In the genomic region with DNA sequence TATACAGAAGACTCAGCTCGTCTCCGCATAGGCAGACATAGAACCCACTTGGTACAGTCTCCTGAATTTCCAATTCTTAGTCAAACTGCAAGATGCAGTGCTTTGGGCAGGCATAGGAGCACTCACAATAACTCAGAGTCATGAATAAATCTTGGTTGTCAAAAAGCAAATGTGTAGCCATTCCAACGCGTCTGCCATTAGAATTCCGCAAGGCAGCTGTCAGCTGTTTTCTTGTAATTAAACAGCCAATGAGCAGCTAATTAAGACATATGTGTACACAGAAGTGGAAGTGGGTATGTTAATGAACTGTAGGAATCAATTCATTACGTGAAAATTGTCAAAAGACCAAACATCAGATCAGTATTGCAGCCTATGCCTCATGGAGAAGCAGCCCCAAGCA, we compare ENCODE assay signal across 29 mouse cellular contexts. TPM values are rescaled to one million over a fixed set of nuclear protein-coding genes. Genes with fewer than 3 reads are reported as not detected.
DNase-seq lines count a peak whose midpoint lies in the region; ATAC-seq and TF ChIP-seq lines count a peak whose summit lies in the region.
"Had no signal": no experiment of that assay in that cellular context is flagged by ENCODE, and none has a peak within 500 bp of the region (broad histone marks: within the 10 kb centered on the region; RNA-seq: fewer than 3 reads in every experiment).

No protein-coding gene starts in this region.

- TF ChIP-seq CTCF in gastrocnemius, adult 2 months (IDR thresholded peaks at IDR 0.05) = no peak
- no peak for TF ChIP-seq CTCF in brain, embryonic 14.5 days (IDR thresholded peaks at IDR 0.05; ENCODE audit: borderline replicate concordance, extremely low read depth, insufficient read depth, insufficient read length)

- peak; percentile 86 for ATAC-seq in forebrain, embryonic 16.5 days
- ATAC-seq: CD4-positive, CD25-positive, alpha-beta regulatory T cell, adult 4 months; intestine, embryonic 15.5 days; midbrain, embryonic 13.5 days had no signal

- no peak overlapping the region for H3K9ac ChIP-seq in forebrain, embryonic 16.5 days (replicated peaks; ENCODE audit: low read depth, low read length)
- H3K9ac ChIP-seq: embryonic facial prominence, embryonic 12.5 days; heart, embryonic 15.5 days; hindbrain, embryonic 15.5 days; intestine, embryonic 15.5 days; limb, embryonic 15.5 days; liver, embryonic 13.5 days; midbrain, embryonic 13.5 days; neural tube, embryonic 13.5 days had no signal

- no peaks in the 10 kb centered on the region for H3K9me3 ChIP-seq in forebrain, embryonic 16.5 days (ENCODE audit: control insufficient read depth, low read length)
- no peaks in the 10 kb centered on the region for H3K9me3 ChIP-seq in embryonic facial prominence, embryonic 10.5 days
- H3K9me3 ChIP-seq: embryonic facial prominence, embryonic 12.5 days; heart, embryonic 10.5 days; heart, embryonic 15.5 days; hindbrain, embryonic 15.5 days; intestine, embryonic 15.5 days; limb, embryonic 10.5 days; limb, embryonic 15.5 days; liver, embryonic 13.5 days; midbrain, embryonic 13.5 days; neural tube, embryonic 13.5 days had no signal

- H3K4me3 ChIP-seq in gastrocnemius, adult 2 months = no peak overlapping the region
- H3K4me3 ChIP-seq in forebrain, embryonic 16.5 days (replicated peaks; ENCODE audit: low read length) = no peak overlapping the region
- no peak overlapping the region for H3K4me3 ChIP-seq in embryonic facial prominence, embryonic 10.5 days
- H3K4me3 ChIP-seq: embryonic facial prominence, embryonic 12.5 days; heart, embryonic 10.5 days; heart, embryonic 15.5 days; hindbrain, embryonic 15.5 days; intestine, embryonic 15.5 days; limb, embryonic 10.5 days; limb, embryonic 15.5 days; liver, embryonic 13.5 days; midbrain, embryonic 13.5 days; neural tube, embryonic 13.5 days had no signal

- H3K27ac ChIP-seq in gastrocnemius, adult 2 months = peak overlapping the region; percentile 56
- no peak overlapping the region for H3K27ac ChIP-seq in forebrain, embryonic 16.5 days (ENCODE audit: low read length)
- no peak overlapping the region for H3K27ac ChIP-seq in embryonic facial prominence, embryonic 10.5 days (replicated peaks)
- H3K27ac ChIP-seq: embryonic facial prominence, embryonic 12.5 days; heart, embryonic 10.5 days; heart, embryonic 15.5 days; hindbrain, embryonic 15.5 days; intestine, embryonic 15.5 days; kidney, postnatal 0 days; limb, embryonic 10.5 days; limb, embryonic 15.5 days; liver, embryonic 13.5 days; macrophage; midbrain, embryonic 13.5 days; neural tube, embryonic 13.5 days had no signal

- no peaks in the 10 kb centered on the region for H3K36me3 ChIP-seq in forebrain, embryonic 16.5 days (ENCODE audit: control insufficient read depth, insufficient read depth)
- H3K36me3 ChIP-seq in embryonic facial prominence, embryonic 10.5 days (replicated peaks) = no peaks in the 10 kb centered on the region; the same call in 1 of the 2 replicates
- H3K36me3 ChIP-seq: embryonic facial prominence, embryonic 12.5 days; heart, embryonic 10.5 days; heart, embryonic 15.5 days; hindbrain, embryonic 15.5 days; intestine, embryonic 15.5 days; limb, embryonic 10.5 days; limb, embryonic 15.5 days; liver, embryonic 13.5 days; midbrain, embryonic 13.5 days; neural tube, embryonic 13.5 days had no signal

- WGBS in forebrain, embryonic 16.5 days = 32% methylated on average over 6 of the region's 6 CpGs
- WGBS in embryonic facial prominence, embryonic 10.5 days = 92% methylated on average over 6 of the region's 6 CpGs

- peaks cover 24% of the 10 kb centered on the region for H3K4me1 ChIP-seq in forebrain, embryonic 16.5 days (replicated peaks; ENCODE audit: control insufficient read depth, insufficient read depth, low read length)
- peaks cover 17% of the 10 kb centered on the region; the same call in 1 of the 2 replicates for H3K4me1 ChIP-seq in embryonic facial prominence, embryonic 10.5 days
- H3K4me1 ChIP-seq: heart, embryonic 15.5 days; intestine, embryonic 15.5 days; liver, embryonic 13.5 days had no signal

- intact Hi-C loops in gastrocnemius, adult 2 months (cut with DNase I) = loop anchor here (5.0 kb wide), 1 partner anchor 57 kb away; no protein-coding TSS in a partner anchor

- H3K4me2 ChIP-seq in forebrain, embryonic 16.5 days (ENCODE audit: low read length) = no peak overlapping the region
- H3K4me2 ChIP-seq: embryonic facial prominence, embryonic 12.5 days; heart, embryonic 15.5 days; hindbrain, embryonic 15.5 days; intestine, embryonic 15.5 days; limb, embryonic 15.5 days; liver, embryonic 13.5 days; midbrain, embryonic 13.5 days; neural tube, embryonic 13.5 days had no signal

- no peak for TF ChIP-seq POLR2A in brain, embryonic 14.5 days (IDR thresholded peaks at IDR 0.05; ENCODE audit: borderline replicate concordance, extremely low read depth, insufficient read depth, insufficient read length, poor library complexity, severe bottlenecking)

- peaks cover 2% of the 10 kb centered on the region; the same call in 1 of the 2 replicates for H3K27me3 ChIP-seq in forebrain, embryonic 16.5 days (replicated peaks; ENCODE audit: control insufficient read depth, insufficient read depth, low read length)
- no peaks in the 10 kb centered on the region for H3K27me3 ChIP-seq in embryonic facial prominence, embryonic 10.5 days (replicated peaks; ENCODE audit: low read depth, poor library complexity, severe bottlenecking)
- H3K27me3 ChIP-seq: embryonic facial prominence, embryonic 12.5 days; heart, embryonic 15.5 days; hindbrain, embryonic 15.5 days; intestine, embryonic 15.5 days; liver, embryonic 13.5 days; midbrain, embryonic 13.5 days; neural tube, embryonic 13.5 days had no signal

- peak; percentile 8 for DNase-seq in gastrocnemius, adult 2 months
- DNase-seq in gastrocnemius, postnatal 10 days = no peak
- peak; percentile 87 for DNase-seq in brain, embryonic 14.5 days (ENCODE audit: low read depth)
- peak; percentile 22 for DNase-seq in layer of hippocampus, adult 9-10 months (ENCODE audit: low spot score)
- no peak for DNase-seq in cerebellum, postnatal 10 days
- DNase-seq in right cerebral cortex, postnatal 25 days = no peak
- no peak for DNase-seq in embryonic facial prominence, embryonic 10.5 days (ENCODE audit: low spot score)
- DNase-seq: adrenal gland, postnatal 25 days; cerebellum, adult 2 months; cerebellum, postnatal 36 days; gastrocnemius, postnatal 25 days; kidney, adult 8-10 months; liver, embryonic 13.5 days; lung, adult 2 months; lung, postnatal 10 days; thymus, postnatal 4 days had no signal

RNA-seq across cellular contexts. Expression of a gene that starts 43.5 kb away (rescaled TPM):
- total RNA-seq in gastrocnemius, adult 2 months (2021) = 1 to 10 TPM; 4.7 to 7.1 TPM
- 1 to 10 TPM; 5.7 to 8.0 TPM for total RNA-seq in gastrocnemius, postnatal 10 days (2021)
- polyA plus RNA-seq in brain, embryonic 14.5 days (2012; rRNA removed) = 9.1 and 9.2 TPM in 2 replicates
- polyA plus RNA-seq in forebrain, embryonic 16.5 days (2015; fragmentation: Nextera tagmentation; extraction: Ambion mirVana) = 14.1 and 15.9 TPM in 2 replicates
- 22.5 and 23.0 TPM in 2 replicates for polyA plus RNA-seq in embryonic facial prominence, embryonic 10.5 days (2016; fragmentation: Nextera tagmentation; extraction: Ambion mirVana)

Comparison
In these comparisons a context has a peak if more than half of its experiments do, and no peak if none do; other contexts are left out.
1. DNase-seq: peak in gastrocnemius, adult 2 months (single experiment), brain, embryonic 14.5 days (single experiment) and layer of hippocampus, adult 9-10 months (single experiment); none in gastrocnemius, postnatal 10 days (single experiment), cerebellum, postnatal 10 days (0 of 2), right cerebral cortex, postnatal 25 days (single experiment) and embryonic facial prominence, embryonic 10.5 days (single experiment).